Mouse (Mus musculus): ENCODE measurements around the gene Ddx11.

The Ddx11 gene

DNA sequence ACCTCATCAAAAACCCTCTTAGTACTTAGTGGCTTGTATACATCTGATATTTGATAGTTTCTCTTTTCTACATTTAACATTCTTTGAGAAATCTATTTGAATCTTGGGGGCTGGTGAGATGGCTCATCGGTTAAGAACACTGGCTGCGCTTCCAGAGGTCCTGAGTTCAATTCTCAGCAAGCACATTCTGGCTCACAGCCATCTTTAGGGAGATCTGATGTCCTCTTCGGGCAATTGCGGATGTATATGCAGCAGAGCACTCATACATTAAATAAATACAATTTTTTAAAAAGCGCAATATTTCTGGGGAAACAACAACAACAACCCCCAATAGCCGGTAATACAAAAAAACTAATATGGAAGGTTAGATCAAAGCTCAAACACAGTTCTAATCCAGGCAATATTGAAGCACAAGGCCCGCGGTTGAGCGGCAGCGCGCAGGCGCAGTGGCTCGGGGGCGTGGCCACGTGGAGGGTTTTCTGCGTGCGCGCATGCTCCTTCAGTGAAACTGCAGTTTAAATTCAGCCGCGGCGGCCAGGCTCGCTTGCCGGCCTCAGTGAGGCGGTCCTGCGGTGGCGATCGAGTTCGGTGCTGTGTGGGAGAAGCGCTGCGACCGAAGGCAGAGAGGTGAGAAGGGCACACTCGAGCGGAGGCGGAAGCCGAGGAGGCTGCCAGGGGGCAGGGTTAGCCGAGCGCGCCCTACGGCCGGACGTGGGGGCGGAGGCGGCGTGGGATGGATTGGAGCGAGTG is at the start of gene Ddx11:
Gene Ddx11 (plus strand): TSS at position 455 of the 750 bp plus-strand sequence.
- DNase-seq, result peak; percentile 95

DNA sequence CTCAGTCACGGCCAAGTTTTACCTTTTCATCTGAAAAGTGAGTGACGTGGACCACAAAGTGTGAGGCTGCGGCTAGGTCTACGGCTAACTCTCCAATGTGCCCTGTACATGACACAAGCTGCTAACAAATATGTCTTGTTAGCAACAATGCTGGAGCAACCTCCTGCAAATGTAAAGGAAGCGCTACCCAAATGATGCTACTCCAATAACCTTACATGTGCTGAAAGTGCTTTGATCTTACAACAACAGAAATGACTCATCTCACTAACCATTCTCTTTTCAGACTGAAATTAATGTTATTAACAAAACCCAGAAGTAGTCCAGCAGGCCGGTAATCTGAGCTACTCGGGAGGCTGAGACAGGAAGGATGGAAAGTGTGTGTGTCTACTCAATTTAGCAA is 49.3 kb upstream of the Ddx11 start:
- no peak for DNase-seq

DNA sequence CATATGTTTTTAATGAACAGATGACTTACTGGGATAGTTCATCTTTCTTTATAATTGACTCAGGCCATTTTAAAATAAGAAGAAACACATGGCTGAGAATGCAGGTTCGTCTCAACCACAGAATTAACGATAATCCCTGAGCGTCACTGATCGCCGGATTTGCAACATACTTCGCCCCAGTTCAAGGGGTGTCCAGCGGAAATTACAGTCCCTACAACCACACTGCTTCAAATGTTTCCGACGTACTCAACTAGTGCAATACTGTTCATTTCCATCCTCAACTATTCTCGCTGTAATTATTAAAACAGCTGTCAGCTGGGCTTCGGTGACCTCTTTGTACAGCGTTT is 47.5 kb upstream of the Ddx11 start:
- no peak for DNase-seq

- DNase-seq, result peak; percentile 53
These were observed 47.0 kb upstream of the Ddx11 start for GRCm38 (mm10) chr17:66076174-66076927.

- DNase-seq, result peak; percentile 94
These were observed 46.4 kb upstream of the Ddx11 start, which contains the start of gene Ankrd12 for GRCm38 (mm10) chr17:66076934-66077333. Gene Ankrd12, minus strand, starts transcription at chr17:66077089.

DNA sequence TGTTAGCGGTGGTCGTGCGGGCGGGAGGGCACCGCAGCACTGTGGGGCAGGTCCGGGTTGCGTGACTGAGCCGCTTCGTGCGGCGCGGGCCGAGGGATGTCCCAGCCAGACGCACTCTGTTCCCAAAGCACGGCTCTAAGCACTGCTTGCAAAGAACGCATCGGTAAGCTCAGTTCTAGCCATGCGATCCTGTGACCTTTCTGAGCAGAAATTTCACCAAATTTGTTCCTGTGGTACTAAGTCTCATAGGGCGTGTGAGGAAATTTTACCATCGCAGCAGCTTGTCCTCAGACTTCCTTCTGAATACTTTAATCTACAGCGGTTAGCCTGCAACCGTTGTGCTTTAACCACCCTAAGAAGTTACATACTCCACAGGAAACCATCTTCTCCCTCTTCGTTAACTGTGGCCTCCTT is 45.9 kb upstream of the Ddx11 start:
- DNase-seq, result no peak

DNA sequence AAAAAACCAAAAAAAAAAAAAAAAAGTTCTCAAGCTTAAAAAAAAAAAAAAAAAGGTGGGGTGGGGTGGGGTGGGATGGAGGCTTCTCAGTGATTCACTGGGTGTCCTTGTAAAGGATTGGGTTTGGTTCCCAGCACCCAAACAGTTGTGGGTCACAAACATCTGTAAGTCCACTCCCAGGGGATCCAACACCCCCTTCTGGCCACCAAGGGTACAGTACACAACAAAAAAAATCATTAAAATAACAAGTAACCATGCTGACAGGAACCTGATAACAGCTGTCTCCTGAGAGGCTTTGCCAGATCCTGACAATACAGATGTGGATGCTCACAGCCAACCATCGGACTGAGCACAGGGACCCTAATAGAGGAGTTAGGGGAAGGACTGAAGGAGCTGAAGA is 38.8 kb upstream of the Ddx11 start:
- no peak for DNase-seq

DNA sequence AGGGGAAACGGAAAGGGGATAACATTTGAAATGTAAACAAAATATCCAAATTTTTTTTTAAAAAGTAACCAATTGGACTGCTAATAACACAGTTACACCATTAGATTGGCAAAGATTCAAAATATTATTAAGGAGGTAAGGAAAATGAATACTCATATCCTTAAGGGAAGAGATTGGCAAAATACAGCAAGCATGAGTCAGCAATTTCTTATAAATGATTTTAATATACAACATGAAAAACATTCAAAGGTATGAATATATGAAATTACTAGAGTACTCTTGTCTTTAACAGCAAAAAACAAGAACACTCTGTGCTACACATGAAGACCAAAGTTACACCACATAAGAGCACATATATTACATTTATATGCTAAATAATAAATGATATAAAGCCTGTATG is 38.3 kb upstream of the Ddx11 start:
- no peak for DNase-seq

- DNase-seq, result no peak
These were observed 33.1 kb upstream of the Ddx11 start for GRCm38 (mm10) chr17:66090251-66090650.

- no peak for DNase-seq
These were observed 31.9 kb upstream of the Ddx11 start for GRCm38 (mm10) chr17:66091392-66091791.

- no peak for DNase-seq
These were observed 31.3 kb upstream of the Ddx11 start for GRCm38 (mm10) chr17:66092065-66092464.

- no peak for DNase-seq
These were observed 30.7 kb upstream of the Ddx11 start for GRCm38 (mm10) chr17:66092664-66093063.

DNA sequence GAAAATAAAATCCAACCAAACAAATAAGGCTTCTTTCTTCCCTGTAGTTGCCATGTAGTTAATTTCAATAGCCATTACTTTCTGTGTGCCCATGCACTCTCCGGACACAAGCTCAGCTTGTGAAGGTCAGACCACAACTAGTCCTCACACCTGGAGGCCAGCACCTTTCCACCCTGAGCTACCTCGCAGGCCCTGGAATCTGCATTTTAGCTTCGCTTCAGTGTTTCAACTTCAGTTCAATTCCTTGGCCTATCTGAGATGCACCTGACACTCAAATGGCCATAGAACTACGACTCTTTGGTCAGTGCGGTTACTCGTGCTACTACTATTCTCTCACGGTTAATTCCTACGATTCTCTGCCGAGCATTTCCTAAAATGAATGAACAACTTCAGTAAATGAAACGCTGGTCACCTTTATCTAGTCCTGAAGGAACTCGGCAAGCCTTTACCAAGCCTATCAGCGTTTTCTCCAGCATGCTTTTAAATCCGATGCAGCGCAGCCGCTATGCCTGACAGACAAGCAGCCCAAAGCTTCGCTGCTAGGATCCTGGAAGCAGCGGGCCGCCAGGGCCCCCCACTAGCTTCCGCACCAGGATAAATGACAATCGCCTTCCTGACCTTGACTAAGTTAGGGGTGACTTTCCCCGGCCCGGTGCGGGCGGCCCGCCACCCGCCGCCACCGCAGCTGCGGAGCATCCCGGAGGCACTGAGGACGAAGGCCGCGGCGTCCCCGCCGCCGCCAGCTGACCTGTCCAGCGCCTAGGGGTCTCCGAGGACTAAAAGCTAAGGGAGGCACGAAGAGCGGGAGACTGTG is 22.5 kb upstream of the Ddx11 start:
- DNase-seq, result no peak

DNA sequence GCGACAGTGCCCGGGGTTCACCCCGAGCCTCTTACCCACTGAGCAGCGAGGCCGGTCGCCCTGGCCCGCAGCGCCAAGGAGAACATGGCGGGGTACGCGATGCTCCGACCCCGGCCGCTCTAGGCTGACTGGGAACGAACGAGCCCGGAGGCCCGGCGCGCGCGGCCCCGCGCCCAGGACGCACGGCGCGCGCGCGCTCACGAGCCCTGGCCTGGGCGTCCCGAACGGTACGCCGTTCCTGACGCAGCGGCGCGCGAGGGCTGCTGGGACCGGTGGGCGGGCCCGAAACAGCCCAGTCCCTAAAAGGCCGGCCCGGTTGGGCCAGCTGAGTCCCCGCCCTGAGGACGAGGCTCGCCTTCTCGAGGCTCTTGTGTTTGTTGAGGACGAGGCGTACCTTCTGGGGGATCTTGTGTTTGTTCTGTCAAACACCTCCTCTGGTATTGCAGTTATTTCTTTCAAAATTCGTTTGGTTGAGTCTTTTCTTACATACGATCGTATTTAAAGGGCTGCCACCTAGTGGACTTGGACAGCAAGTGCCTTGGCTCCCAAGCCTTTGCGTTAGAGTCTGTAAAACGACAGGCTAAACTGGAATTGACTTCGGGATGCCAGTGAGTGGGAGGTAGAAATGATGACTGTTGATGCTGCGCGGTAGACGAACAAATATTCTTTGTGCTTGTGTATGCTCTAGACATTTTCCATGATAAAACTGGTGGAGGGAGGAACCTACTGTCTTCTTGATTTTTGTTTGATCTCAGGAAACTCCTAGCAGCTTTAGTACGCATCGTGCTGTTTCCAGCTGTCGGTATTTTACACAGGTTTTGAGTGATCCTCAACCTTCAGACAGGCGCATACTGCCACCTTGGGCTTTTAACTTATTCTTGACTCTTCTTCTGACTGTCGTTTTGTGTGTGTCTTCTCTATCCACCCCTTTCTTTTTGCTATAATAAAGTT is 21.7 kb upstream of the Ddx11 start, which contains the start of gene Ndufv2:
Gene Ndufv2 (minus strand): TSS at position 180 of the 951 bp plus-strand sequence.
- peak; percentile 87 for DNase-seq

DNA sequence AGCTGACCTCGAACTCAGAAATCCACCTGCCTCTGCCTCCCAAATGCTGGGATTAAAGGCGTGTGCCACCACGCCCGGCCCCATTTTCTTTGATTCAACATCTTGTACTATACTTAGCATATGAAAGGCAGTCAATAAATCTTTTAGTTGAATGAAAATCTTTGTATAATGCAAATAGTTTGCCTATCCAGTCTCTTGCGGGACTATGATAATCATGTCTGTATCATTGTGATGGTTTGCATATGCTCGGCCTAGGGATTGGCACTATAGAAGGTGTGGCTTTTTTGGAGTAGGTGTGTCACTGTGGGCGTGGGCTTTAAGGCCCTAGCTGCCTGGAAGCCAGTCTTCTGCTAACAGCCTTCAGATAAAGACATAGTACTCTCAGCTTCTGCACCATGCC is 19.2 kb upstream of the Ddx11 start:
- no peak for DNase-seq

GRCm38 (mm10) chr17:66106601-66107267 is 16.6 kb upstream of the Ddx11 start:
- DNase-seq, result peak; percentile 67

GRCm38 (mm10) chr17:66107466-66107865 is 15.9 kb upstream of the Ddx11 start:
- DNase-seq, result no peak

DNA sequence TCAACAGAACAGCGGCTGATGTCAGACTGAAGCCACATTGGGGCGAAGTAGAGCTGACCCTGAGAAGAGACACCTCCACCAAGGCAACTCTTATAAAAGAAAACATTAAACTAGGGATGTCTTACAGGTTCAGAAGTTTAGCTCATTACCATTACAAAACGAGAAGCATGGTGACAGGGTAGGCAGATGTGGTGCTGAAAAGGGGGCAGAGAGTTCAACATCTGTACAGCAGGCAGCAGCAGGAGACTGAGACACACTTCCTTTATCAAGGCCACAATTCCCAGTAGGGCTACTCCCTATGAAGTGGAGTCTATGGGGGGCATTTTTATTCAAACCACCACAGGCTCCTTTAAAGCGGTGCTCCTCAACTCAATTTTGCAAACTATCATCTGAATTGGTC is 15.1 kb upstream of the Ddx11 start:
- DNase-seq, result no peak

DNA sequence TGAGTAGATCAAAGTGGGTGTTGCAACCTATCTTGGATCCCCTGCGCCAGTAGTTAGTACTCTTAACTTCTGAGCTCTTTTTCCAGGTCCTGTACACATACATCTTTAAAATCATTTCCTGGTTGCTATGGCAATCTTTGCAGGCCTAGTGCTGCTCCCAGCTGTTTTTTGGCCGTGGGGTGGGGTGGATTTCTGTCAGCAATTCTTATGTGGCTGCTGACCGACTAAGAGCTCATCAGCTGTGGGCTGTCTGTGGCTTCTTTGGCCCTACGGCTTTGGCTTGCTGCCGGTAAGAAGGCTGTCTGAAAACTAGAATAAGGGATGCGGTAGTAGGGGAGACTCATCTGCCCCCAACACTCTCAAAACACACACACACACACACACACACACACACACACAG is 12.6 kb upstream of the Ddx11 start:
- DNase-seq, result no peak

GRCm38 (mm10) chr17:66111402-66111959 is 11.8 kb upstream of the Ddx11 start, which contains the start of gene Washc1:
Gene Washc1, plus strand, starts transcription at chr17:66111545.
- peak; percentile 78 for DNase-seq

GRCm38 (mm10) chr17:66112166-66112565 is 11.2 kb upstream of the Ddx11 start:
- DNase-seq, result no peak

Measured in cerebellum, adult 8-10 months (tissue).